Mouse (Mus musculus) cerebral cortex, adult 2 months (tissue): ENCODE data around the gene Twist2.

Experiments used
- WGBS: fragments of 180-500 bp; shearing (Covaris S2); methylation state at CpG from one replicate; pipeline ENCODE4 v1.1.7; 2018; 5-methylcytosine and 5-hydroxymethylcytosine counted together

The Twist2 gene

DNA sequence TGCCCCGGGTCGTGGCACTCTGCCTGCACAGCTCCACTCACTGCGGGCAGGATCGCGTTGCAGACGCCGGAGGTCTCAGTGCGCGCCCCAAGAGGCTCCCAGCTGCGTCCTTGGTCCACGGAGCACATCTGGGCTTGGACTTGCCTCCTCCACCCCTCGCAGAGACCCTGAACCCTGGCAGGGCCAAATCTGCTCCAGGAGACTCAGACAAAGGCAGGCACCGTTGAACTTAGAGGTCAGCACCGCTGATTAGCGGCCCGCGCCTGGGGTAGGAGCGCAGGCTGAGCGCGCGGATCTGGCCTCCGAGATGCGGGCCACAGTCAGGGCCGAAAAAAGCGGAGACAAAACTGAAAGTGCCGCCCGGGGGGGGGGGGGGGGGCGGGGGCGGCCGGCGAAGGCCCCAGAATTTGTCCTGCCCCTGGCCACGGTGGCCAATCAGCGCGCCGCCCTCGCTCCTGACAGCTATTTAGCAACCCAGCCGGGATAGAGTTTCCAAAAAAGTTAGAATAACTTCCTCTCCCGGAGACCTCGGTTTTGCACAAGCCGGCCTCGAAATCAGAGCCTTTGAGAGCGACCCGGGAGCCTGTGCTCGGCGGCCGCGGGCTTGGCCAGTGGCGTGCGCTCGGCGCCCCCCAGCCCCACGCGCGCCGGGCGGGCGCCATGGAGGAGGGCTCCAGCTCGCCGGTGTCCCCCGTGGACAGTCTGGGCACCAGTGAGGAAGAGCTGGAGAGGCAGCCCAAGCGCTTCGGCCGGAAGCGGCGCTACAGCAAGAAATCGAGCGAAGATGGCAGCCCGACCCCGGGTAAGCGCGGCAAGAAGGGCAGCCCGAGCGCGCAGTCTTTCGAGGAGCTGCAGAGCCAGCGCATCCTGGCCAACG, at the start of gene Twist2:
Gene Twist2, plus strand, starts transcription at position 495 of the 877 bp plus-strand sequence.
- under 1% methylated on average over 77 of the region's 77 CpGs for WGBS

DNA sequence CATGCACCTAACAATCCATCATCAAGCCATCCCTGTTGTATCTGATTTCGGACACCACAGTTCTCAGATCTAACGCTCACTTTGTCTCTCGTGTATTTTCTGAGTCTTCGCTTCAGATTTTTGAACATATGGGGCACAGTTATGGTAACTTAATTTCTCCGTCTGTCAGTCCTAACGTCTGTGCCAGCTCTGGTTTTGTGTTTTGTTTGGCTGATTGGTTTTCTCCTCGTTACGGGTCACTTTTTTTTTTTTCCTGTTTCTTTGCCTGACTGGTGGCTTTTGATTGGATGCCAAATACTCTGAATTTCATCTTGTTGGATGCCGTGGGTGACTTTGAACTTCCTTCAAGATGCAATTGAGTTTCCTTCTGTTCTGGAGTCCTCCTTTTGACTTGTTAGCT, 48.3 kb upstream of the Twist2 start:
- WGBS: 40% methylated on average over 9 of the region's 9 CpGs

DNA sequence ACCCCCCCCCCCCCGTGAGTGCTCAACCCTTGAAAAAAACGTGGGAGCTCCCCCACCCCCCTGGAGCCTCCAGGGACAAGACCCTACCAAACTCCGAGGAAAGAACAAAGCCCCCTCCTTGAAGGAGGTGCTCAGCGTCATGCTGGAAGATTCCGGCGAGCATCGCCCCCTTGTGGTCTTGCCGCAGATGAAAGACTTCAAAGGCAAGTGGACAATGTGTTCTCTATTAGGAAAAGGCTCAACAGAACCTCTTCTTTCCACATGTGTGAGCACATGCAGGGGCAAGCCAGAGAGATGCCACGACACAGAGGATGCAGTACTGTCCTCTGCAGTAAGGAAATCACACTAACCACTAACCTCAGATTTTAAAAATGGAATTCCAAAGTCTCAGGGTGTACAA, 46.2 kb upstream of the Twist2 start:
- 2% methylated on average over 9 of the region's 9 CpGs for WGBS

DNA sequence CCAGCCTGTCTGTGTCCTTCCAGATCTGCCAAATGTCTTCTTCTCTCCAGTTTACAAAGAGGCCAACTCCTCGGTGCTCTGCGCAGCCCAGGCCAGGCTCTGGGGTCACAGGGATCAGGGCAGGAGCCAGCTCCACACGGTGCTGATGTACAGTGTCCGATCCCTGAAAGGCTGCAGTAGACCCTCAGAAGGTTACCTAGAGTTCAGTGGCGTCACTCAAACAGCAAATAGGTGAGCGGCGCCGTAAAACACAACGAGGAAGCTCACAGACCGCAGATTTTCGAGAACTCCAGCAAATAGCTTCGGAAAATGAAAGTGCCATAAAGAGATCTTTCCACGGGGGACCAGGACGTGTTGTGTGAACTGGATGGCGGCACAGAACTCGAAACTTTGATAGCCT, 44.0 kb upstream of the Twist2 start:
- 92% methylated on average over 16 of the region's 16 CpGs for WGBS

DNA sequence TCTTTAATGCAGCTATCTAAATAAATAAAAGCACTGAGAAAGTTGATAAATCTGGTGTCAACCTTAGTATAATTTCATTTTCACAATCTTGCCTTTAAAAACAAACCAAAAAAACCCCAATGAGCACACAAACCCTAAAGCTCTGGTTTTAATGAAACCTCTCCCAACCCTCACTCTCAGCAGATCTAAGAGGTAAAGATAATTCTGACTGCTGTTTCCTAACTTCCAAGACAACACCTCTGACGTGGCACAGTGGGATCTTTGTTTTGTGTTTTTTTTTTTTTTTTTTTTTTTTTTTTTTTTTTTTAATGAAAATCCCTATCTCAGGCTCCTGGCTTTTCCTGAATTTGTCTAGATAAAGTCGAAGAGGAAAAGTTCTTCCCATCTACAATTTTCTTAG, 43.1 kb upstream of the Twist2 start:
- WGBS: 58% methylated on average over 2 of the region's 2 CpGs

DNA sequence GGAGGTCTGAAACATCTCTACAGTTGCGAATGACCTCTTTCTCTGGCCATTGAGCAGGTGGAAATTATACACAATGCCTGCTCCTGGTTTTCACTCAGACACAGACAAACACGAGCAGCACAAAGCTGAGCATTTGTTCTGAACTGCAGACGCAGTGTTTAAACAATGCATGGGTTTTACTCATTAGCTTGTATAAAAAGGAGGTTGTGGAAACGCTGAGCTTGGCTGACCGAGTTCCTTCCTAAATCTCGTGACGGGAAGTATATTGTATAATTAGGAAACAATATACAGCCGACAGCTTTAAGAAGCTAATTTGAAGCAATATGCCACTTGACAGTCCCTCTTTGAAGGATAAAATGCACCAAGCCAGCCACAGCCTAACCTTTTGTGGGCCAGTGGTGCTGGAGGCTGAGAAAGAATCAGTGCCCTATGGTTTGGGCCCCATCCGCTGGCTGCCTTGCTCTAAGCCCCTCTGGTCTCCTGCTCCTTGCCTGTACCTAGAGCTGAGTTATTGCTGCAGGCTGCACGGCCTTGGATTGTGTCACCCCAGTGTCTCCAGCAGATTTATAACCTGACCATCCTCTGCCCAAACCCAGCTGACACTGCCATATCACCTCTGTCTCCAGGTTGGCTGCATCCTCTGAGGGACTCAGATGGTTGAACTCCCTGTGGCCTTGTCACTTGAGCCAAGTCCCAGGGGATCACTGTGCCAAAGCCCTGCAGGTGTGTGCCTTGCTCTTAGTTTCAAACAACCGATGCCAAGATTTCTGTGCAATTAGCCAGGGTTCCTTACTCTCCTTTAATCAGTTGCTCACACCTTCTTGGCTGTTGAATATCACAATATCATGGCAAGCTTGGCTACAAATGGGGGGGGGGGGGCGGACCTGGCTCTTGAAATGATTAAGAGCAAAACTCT, 42.4 kb upstream of the Twist2 start:
- WGBS: 58% methylated on average over 12 of the region's 12 CpGs

DNA sequence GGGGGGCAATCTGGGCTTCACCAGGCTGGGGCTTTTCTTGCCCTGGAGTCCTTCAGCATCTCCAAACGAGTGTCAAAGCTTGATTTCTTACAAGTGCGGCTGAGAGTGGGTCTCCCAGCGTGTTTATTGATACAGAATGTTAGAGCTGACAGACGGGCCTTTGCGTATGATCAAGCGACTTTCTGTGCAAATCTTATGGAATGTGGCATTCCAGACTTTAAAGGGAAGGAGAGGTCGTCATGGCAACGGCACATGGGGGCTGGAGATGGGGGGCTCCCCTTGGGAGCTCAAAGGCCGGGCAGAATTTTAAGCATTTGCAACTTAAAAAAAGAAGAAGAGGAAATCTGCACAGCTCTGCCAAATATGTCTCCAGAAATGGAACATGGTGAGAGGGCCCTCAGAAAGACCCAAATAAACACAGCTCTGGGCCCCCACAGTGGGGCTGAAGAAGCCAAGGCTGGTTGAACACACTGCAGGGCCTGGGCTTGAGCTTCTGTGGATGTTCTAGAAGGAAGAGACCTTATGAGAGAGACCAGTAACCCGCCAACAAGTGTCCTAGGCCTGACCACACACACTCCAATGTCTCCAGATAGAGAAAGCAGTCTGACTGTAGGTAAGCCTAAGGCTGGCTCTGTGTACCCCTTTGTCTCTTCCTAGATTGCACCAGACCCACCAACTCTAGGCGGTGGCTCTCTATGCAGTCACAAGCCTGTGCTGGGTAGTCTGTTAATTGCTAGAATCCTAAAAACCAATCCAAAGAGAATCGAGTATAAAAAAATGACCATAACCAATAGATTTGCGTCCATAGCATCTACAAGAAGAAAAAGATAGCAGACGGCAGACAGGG, 40.9 kb upstream of the Twist2 start:
- WGBS: 67% methylated on average over 14 of the region's 14 CpGs

DNA sequence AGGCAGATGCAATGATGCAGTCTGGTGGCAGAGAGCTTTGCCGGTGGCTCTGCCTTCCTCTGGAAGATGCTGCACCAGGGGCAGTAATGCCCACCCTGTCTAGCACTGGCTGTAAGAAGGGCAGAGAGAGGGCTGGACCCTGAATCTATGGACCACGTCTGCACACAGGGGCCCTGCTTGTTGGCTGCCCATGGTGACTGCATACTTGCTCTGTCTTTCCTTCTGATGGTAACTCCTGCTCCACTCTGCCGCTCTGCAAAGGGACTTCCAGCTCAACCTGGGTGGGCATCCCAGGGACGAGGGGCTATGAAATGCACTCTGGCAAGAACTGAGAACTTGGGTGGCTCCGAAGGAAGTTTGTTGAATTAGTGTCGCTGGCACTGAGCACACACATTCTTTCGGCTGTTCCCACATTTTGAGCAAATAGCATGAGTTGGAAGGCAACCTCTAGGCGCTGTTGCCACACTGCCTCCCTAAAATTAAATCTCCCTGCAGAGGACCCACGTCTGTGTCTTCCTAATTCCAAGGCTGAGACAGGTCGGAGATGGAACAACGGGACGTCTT, 38.7 kb upstream of the Twist2 start:
- WGBS: 58% methylated on average over 12 of the region's 12 CpGs

DNA sequence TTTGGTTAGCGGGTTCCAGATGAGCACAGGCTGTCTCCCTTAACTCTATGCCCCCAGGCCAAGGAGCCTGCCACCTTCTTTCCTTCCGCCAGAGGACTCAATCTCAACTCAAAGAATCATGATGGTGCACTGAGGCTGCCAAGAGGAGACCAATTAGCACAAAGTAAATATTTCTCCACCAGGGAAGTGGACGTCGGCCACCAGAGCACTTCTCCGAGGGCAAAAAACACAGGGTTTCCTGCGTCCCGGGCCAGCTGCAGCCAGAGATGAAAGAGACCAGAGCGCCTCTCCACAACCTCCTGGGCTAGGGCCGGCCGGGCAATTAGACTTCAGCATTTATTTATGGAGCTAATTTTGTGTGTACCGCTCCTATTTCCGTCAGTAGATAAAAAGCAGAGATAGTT, 31.0 kb upstream of the Twist2 start:
- 41% methylated on average over 12 of the region's 12 CpGs for WGBS

DNA sequence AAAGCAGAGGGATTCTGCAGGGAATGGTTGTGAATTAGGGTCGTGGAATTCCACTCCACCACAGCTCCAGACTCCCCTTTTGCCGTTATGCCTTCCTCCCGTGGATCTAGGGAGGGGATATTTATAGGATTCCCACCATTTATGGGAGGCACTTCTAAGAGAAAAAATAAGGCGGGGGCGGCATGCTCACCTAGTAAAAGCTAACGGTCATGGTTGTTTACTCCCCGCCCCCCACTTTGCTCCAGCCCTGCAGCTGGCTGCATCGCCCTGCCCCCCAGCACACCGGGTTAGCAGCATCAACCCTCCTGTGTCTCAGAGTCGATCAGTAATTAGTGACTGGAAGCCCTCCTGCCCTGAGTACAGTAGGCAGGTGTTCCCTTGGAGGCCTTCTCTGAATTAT, 30.6 kb upstream of the Twist2 start:
- 35% methylated on average over 10 of the region's 10 CpGs for WGBS

DNA sequence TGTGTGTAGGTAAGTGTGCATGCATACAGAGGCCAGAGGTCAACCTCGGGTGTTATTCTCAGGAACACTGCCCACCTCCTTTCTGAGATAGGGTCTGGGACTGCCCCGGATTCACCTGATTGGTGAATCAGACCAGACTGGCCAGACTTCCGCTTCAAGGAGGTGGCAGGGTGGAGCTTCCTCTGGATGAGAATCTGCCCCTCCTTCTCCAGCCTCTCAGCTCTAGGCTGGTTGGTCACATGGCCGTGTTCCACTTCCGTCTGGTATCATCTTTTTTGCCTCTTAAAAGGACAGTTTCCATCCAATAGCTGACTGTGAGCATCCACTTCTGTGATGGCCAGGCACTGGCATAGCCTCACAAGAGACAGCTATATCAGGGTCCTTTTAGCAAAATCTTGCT, 24.3 kb upstream of the Twist2 start:
- WGBS: 78% methylated on average over 5 of the region's 5 CpGs

DNA sequence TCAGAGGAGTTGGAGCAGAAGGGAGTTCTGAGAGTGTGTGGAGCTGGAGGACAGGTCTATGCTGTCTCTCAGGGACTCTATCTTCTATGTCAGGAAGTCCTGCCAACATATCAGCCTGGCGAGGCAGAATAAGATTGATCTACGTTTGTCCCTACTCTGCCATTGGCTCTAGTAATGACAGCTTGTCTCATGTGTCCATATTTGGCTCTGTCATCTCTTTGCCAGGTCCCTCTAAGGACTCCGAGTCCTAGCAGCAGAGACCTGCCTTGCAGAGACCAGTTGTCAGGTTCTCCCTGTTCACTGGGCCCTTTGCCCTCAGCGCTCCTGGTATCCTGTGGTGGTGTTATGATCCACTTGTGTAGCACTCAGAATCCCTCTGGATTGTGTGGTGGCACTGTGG, 21.4 kb upstream of the Twist2 start:
- WGBS: 91% methylated on average over 4 of the region's 4 CpGs

DNA sequence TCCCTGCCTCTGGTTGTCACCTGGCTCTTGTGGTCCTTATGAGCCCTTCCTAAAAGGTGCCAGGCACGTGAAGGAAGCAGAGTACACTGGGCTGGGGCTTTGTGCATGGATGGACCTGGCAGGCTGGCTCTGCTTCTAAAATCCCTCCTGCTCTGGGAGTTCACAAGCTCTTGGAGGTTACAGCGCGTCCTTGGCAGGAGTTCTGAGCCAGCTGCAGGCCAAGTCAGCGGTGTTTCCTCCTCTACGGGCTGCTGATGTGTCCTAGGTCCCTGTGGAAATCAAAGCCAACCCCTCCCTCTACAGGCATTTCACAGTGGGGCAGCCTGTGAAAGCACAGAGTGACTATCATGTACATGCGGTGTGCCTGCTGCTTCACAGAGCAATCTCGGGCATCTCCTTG, 20.1 kb upstream of the Twist2 start:
- WGBS: 77% methylated on average over 7 of the region's 7 CpGs

DNA sequence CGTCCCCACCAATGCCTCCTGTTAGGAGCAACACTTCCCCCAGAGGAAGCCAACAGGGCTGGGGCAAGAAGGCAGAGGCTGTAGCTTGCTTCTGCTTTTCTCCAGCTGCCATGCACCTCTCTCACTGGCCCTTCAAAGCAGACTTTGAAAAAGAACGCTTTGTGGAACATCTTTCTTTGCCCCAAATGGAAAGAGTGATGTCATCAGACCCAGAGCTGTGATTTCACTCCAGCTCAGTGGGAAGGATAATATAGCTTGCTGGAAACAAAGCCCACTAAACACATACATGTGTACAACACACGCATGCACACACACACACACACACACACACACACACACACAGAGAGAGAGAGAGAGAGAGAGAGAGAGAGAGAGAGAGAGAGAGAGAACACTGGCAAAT, 17.1 kb upstream of the Twist2 start:
- WGBS: 67% methylated on average over 3 of the region's 3 CpGs

DNA sequence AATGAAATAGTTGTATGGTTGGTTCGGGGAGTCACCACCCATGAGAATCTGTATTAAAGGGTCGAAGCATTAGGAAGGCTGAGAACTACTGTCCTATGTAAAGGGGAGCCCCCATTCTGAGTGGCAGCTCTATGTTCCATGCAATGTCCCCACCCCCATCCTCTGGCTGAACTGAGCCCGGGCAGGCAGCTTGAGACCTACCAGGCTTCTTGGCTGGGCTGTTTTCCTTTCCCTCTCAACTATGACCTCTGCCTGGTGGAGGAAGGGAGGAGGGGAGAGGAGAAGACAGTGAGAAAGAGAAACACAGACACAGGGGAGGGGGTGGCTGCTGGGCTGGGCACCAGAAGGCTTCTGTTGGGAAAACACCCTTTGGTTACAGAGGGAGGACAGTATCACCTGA, 1.9 kb upstream of the Twist2 start:
- 73% methylated on average over 3 of the region's 3 CpGs for WGBS

DNA sequence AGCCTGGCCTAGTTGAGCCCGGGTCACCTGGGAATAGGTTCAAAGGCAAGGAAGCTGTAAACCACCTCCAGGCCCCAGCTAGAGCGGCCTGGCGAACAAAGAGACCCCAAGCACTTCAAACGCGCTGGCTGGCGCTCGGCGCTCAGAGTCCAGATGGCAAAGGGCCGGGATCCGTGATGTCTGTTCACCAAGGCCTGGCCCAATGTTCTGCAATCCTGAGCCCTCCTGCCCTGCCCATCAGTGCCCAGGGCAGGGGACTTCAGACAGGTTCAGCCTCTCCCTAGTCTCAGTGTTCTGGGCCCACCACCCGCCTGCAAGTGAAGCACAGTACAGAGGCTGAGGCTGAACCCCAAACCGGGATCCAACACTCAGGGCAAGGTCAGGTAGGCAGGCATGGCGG, 913 bp upstream of the Twist2 start:
- 63% methylated on average over 13 of the region's 13 CpGs for WGBS

DNA sequence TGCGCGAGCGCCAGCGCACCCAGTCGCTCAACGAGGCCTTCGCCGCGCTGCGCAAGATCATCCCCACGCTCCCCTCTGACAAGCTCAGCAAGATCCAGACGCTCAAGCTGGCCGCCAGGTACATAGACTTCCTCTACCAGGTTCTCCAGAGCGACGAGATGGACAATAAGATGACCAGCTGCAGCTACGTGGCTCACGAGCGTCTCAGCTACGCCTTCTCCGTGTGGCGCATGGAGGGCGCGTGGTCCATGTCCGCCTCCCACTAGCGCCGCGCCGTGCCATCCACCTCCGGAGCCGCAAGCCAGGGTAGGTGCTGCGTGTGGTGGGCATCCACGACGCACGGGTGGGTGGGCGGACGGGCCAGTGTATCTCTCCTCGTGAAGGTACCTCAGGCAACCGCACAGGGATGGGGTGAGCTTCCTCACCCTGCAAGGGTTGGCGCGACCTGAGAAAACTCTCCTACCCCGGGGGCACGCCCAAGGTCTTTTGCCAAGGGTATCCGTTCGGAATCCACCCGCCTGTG, 644 bp downstream of the Twist2 start:
- WGBS: 4% methylated on average over 45 of the region's 45 CpGs

DNA sequence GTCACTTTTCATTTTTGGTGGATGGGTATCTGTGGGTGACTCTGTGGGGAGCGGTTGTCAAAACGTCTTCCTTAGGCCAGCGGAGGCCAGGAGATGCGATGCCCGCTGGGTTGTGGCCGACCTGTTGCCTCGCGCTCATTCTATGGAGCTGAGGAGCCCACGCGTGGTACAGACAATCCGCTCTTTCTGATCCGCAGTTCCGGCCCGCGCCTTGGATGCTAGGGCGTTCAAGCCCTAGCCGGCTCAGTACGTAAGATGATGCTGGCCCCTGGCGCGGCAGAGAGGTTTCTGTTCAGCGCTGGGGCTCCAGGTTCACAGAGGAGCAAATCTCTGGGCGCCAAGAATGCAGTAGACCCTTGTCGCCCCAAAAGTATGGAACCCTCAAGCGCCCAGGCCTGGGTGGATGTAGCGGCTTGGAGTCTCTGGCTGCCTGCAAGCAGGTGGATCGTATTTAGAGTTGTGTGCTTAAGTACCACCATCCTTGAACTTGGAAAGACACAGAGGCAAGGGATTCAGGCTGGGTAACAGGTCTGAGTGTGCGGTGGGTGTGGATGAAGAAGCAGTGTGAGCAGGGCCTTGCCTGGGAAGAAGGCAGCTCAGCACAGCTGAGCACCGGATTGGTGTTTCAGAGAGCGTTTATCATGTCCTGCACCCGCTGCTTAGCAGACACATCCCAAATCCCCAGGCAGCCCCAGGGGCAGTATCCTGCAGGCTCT, 1.3 kb downstream of the Twist2 start:
- 38% methylated on average over 30 of the region's 30 CpGs for WGBS

DNA sequence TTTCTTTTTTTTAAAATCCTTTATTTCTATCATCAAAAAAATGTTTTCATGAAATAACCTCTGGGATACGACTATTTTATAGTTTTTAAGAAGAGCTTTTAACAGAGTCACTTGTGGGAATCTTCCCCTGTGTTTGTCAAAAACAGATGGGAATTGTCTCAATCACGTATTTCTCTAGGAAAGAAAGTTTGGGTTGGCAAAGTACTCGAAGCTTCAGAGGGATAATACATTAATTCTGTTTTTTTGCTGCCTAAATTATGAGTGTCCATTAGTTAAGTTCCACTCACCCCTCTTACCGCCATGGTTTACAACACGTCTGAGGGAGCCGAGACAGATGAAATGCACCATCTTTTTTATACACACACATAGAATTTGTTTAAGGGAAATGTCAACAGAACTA, 2.2 kb downstream of the Twist2 start:
- WGBS: 87% methylated on average over 6 of the region's 6 CpGs

DNA sequence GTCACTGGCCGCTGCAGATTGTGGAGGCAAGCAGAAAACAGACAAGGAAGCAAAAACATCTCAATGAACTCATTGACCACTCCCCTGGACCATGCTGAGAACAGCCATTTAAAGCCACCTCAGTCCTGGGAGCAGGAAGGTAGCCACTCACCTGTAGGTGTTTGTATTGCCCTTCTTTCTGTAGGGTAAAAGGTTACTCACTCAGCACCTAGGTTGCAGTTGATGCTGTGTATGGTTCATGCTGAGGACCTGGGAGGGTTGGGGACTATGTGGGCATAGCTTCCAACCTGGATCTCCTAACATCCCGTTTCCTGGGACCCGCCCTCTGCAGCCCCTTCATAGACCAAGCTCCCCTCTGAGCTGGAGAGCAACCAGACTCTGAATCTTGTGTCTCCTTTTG, 14.8 kb downstream of the Twist2 start:
- 89% methylated on average over 3 of the region's 3 CpGs for WGBS

DNA sequence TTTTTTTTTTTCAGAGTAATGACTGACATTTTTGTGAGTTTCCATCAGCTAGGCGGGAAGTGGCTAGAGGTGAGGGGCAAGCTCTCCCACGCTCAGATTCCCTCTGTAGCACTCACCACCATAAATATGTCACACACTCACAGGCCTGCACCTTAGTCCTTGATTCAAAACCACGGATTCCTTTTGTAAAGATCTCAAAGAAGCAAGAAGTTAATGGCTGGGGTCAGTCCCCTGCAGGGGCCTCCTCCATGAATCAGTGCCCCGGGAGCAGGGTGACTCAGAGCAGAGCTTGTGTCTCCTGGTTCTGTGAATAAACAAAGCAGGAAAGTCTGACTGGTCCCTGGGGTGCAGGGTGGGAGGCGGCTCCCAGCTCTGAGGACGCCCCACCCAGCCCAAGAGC, 15.3 kb downstream of the Twist2 start:
- WGBS: 66% methylated on average over 6 of the region's 6 CpGs
